Mouse (Mus musculus): Measurements from ENCODE around the gene Adcy2. TPM values are rescaled to one million over a fixed set of nuclear protein-coding genes. Genes with fewer than 3 reads are reported as not detected.

The Adcy2 gene
- total and polyA plus RNA-seq, 3 experiments = not detected

DNA sequence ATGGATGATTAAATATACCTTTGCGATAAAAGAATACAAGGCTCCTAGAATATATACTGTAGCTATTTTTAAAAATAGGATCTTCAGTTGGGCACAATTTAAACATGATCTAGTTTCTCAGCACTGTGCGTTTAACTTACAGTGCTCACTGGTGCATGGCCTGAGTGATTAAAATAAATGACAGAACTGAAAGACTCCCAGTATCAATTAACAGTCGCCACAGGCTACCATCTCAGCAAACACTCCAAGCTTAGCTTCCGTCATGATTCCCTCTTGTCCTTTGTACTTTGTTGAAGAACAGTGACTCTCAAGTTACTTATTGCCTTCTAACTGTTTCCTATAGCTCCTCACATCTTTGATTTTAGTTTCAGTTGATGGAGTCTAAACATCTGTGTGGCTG is 170.9 kb downstream of the Adcy2 start:
- in situ Hi-C loops (cut with MboI; ENCODE audit: low pct_ligation_motif_present, low pct_unique_long_range_greater_than_20kb, low sequenced_read_pairs) = no loop called here
- H3K36me3 ChIP-seq (replicated peaks in 1 of 2; ENCODE audit: control insufficient read depth in 1 of 2, insufficient read depth in 1 of 2, low read length in 1 of 2) = no peaks in the 10 kb centered on the region
- dilution Hi-C loops (cut with MboI; ENCODE audit: extremely low pct_ligation_motif_present, extremely low pct_unique_long_range_greater_than_20kb, low sequenced_read_pairs) = no loop called here

DNA sequence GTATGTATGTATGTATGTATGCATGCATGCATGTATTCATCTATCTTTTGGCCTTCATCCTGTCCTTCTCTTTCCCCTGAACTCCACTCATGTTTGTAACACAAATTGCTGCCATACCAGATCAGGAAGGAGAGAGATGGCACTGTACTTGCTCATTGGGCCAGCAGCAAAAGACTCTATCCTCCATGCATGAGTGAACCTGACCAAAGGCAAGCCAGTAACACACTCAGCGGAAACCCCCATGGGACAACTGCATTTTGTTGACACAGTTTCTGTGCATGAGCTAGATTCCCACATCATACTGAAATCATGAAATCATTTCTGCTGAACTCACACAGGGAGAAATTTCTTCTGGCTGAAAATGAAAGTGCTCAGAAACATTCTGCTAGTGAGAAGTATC is 172.9 kb downstream of the Adcy2 start:
- in situ Hi-C loops (cut with MboI; ENCODE audit: low pct_ligation_motif_present, low pct_unique_long_range_greater_than_20kb, low sequenced_read_pairs) (no loop called here), dilution Hi-C loops (cut with MboI; ENCODE audit: extremely low pct_ligation_motif_present, extremely low pct_unique_long_range_greater_than_20kb, low sequenced_read_pairs) (no loop called here)
- no peaks in the 10 kb centered on the region for H3K79me2 ChIP-seq (replicated peaks; ENCODE audit: control insufficient read depth, extremely low read depth, insufficient read depth, poor library complexity, severe bottlenecking)
- H3K9ac ChIP-seq (ENCODE audit: insufficient read depth, low read depth) = no peak overlapping the region
- H3K36me3 ChIP-seq (replicated peaks in 1 of 2; ENCODE audit: control insufficient read depth in 1 of 2, insufficient read depth in 1 of 2, low read length in 1 of 2) = no peaks in the 10 kb centered on the region
- H3K4me3 ChIP-seq (replicated peaks in 1 of 3; ENCODE audit: low read depth in 2 of 3, low read length in 2 of 3, poor library complexity in 1 of 3) = no peak overlapping the region
- no peak overlapping the region for H3K4me2 ChIP-seq (ENCODE audit: insufficient read depth, low read depth, poor library complexity, severe bottlenecking)
- no peaks in the 10 kb centered on the region for H3K27me3 ChIP-seq (replicated peaks)
- DNase-seq (ENCODE audit: extremely low read depth) = no peak
- H3K4me1 ChIP-seq (ENCODE audit: control insufficient read depth in 1 of 2, insufficient read depth in 2 of 2) = no peaks in the 10 kb centered on the region
- no peak overlapping the region for H3K27ac ChIP-seq (ENCODE audit: insufficient read depth, low read depth)
- peaks cover 54% of the 10 kb centered on the region for H3K9me3 ChIP-seq (replicated peaks; ENCODE audit: low read length)
- TF ChIP-seq MAFK (IDR thresholded peaks at IDR 0.05; ENCODE audit: insufficient replicate concordance, low read length) (no peak), SIN3A (IDR thresholded peaks at IDR 0.05; ENCODE audit: low read length) (no peak), CHD1 (IDR thresholded peaks at IDR 0.05; ENCODE audit: low read depth, low read length) (no peak), ZC3H11A (IDR thresholded peaks at IDR 0.05; ENCODE audit: low read depth, low read length) (no peak), POLR2AphosphoS2 (IDR thresholded peaks at IDR 0.05; ENCODE audit: low read depth, low read length) (no peak), USF2 (conservative IDR thresholded peaks at IDR 0.05; ENCODE audit: low read depth, low read length) (no peak), BHLHE40 (IDR thresholded peaks at IDR 0.05; ENCODE audit: low read depth, low read length) (no peak), ETS1 (conservative IDR thresholded peaks at IDR 0.05; ENCODE audit: low read depth, low read length) (no peak), ZNF384 (IDR thresholded peaks at IDR 0.05; ENCODE audit: low read depth, low read length) (no peak), MAX (IDR thresholded peaks at IDR 0.05; ENCODE audit: low read length) (no peak)

More for the DNA sequence above, 170.9 kb downstream of the Adcy2 start:
- no peaks in the 10 kb centered on the region for H3K27me3 ChIP-seq (replicated peaks)
- no peaks in the 10 kb centered on the region for H3K79me2 ChIP-seq (replicated peaks; ENCODE audit: control insufficient read depth, extremely low read depth, insufficient read depth, poor library complexity, severe bottlenecking)
- no peak overlapping the region for H3K4me2 ChIP-seq (ENCODE audit: insufficient read depth, low read depth, poor library complexity, severe bottlenecking)
- H3K4me1 ChIP-seq (ENCODE audit: control insufficient read depth in 1 of 2, insufficient read depth in 2 of 2) = no peaks in the 10 kb centered on the region
- no peak for DNase-seq (ENCODE audit: extremely low read depth)
- H3K27ac ChIP-seq (ENCODE audit: insufficient read depth, low read depth) = no peak overlapping the region
- H3K9me3 ChIP-seq (replicated peaks; ENCODE audit: low read length) = peaks cover 57% of the 10 kb centered on the region
- no peak overlapping the region for H3K4me3 ChIP-seq (replicated peaks in 1 of 3; ENCODE audit: low read depth in 2 of 3, low read length in 2 of 3, poor library complexity in 1 of 3)
- H3K9ac ChIP-seq (ENCODE audit: insufficient read depth, low read depth) = no peak overlapping the region
- no peak for TF ChIP-seq ZC3H11A (IDR thresholded peaks at IDR 0.05; ENCODE audit: low read depth, low read length)
- TF ChIP-seq JUN (IDR thresholded peaks at IDR 0.05; ENCODE audit: insufficient read depth, low read depth, low read length) = no peak
- no peak for TF ChIP-seq GABPA (IDR thresholded peaks at IDR 0.05; ENCODE audit: insufficient replicate concordance, low read depth, low read length)
- no peak for TF ChIP-seq TBP (conservative IDR thresholded peaks at IDR 0.05; ENCODE audit: low read depth, low read length)
- TF ChIP-seq USF1 (IDR thresholded peaks at IDR 0.05; ENCODE audit: low read depth, low read length) = no peak
- TF ChIP-seq ZKSCAN1 (IDR thresholded peaks at IDR 0.05; ENCODE audit: borderline replicate concordance, low read depth, low read length) = no peak
- no peak for TF ChIP-seq POLR2AphosphoS2 (IDR thresholded peaks at IDR 0.05; ENCODE audit: low read depth, low read length)
- no peak for TF ChIP-seq CHD2 (IDR thresholded peaks at IDR 0.05; ENCODE audit: low read length)
- no peak for TF ChIP-seq MAZ (IDR thresholded peaks at IDR 0.05; ENCODE audit: low read depth, low read length)
